Mouse (Mus musculus): ENCODE data around the gene Mycl. TPM values are rescaled to one million over a fixed set of nuclear protein-coding genes. Genes with fewer than 3 reads are reported as not detected.

The Mycl gene
- polyA plus RNA-seq, 1 experiment from 2014 or later, result 34.1 TPM

DNA sequence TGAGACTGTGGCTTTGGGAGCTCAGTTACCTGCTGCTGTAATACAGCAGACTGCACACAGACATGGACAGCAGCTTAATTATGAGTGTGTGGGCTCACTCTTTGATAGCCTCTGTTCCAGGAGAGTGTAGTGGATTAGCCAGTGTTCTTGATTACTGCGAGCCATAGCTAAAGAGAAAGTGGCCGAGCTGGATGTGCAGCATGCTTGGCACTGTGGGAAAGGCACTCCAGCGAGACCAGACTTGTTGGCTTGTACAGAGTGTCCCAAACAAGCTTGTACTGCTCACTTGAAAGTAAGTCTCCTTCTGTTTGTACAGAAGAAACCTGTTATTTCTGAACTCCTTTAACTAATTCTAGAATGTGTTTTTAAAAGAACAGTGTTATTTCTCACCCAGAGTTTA lies 50.8 kb downstream of the Mycl start:
- Histone ChIP-seq H3K4me3 (ENCODE audit: low read length) (no peak overlapping the region), H3K36me3 (ENCODE audit: control insufficient read depth, insufficient read depth, low read length) (peaks cover 12% of the 10 kb centered on the region), H3K4me2 (ENCODE audit: low read length) (no peak overlapping the region), H3K9ac (ENCODE audit: low read depth, low read length) (no peak overlapping the region), H3K27me3 (replicated peaks; ENCODE audit: control insufficient read depth, insufficient read depth, low read length) (no peaks in the 10 kb centered on the region), H3K9me3 (ENCODE audit: control insufficient read depth, low read length) (no peaks in the 10 kb centered on the region), H3K4me1 (ENCODE audit: control insufficient read depth, insufficient read depth, low read depth, low read length) (peaks cover 6% of the 10 kb centered on the region), H3K27ac (ENCODE audit: low read depth, low read length) (no peak overlapping the region; the same call in 1 of the 2 replicates)
- 85% methylated on average over 3 of the region's 3 CpGs for WGBS
- ATAC-seq, result no peak

DNA sequence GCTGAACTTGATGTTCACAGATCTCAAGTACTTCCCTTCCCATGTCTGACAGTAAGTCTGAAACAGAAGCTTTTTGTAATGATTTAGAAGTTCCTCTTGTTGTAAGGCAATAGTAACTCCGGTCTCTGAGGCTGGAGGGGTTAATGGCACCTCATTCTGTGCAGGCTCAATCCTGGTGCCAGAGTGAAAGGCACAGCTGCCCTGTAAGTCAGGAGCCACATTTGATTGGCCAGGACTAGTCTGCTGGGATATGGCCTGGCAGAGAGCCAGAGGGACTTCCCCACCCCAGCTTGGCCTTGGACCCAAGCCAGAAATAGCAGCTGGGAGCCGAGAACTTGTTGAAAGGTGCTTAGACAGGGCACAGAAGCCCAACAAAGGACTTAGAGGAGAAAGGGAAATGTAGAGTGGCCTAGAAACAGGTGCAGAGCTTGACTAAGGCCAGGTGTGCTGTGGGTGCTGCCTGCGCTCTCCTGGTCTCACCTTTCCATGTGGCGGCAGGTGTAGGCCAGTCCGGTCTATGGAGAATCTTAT lies 55.3 kb downstream of the Mycl start:
- 28% methylated on average over 5 of the region's 5 CpGs for WGBS

More for the DNA sequence above, 55.3 kb downstream of the Mycl start:
- peak overlapping the region; percentile 37; the same call in 1 of the 2 replicates for H3K27ac ChIP-seq (ENCODE audit: low read depth, low read length)
- H3K4me1 ChIP-seq (ENCODE audit: control insufficient read depth, insufficient read depth, low read depth, low read length), result peaks cover 15% of the 10 kb centered on the region
- peak; percentile 87 for ATAC-seq
- H3K4me2 ChIP-seq (ENCODE audit: low read length), result no peak overlapping the region
- H3K9ac ChIP-seq (ENCODE audit: low read depth, low read length), result no peak overlapping the region
- H3K27me3 ChIP-seq (replicated peaks; ENCODE audit: control insufficient read depth, insufficient read depth, low read length), result no peaks in the 10 kb centered on the region
- no peaks in the 10 kb centered on the region for H3K9me3 ChIP-seq (ENCODE audit: control insufficient read depth, low read length)
- H3K4me3 ChIP-seq (ENCODE audit: low read length), result no peak overlapping the region
- H3K36me3 ChIP-seq (ENCODE audit: control insufficient read depth, insufficient read depth, low read length), result peaks cover 22% of the 10 kb centered on the region

Other genes with a start within 250 kb of the Mycl start
- gene Ppt1, start 159.4 kb upstream of the Mycl start, polyA plus RNA-seq (2015; fragmentation: Nextera tagmentation; extraction: Ambion mirVana), result 94.2 and 99.7 TPM in 2 replicates
- gene Cap1, start 109.6 kb upstream of the Mycl start, polyA plus RNA-seq (2015; fragmentation: Nextera tagmentation; extraction: Ambion mirVana), result 71.6 and 84.9 TPM in 2 replicates
- gene Mfsd2a, start 34.5 kb upstream of the Mycl start, polyA plus RNA-seq (2015; fragmentation: Nextera tagmentation; extraction: Ambion mirVana), result 34.3 and 36.5 TPM in 2 replicates
- 21.4 and 21.5 TPM in 2 replicates for gene Trit1, start 20.9 kb downstream of the Mycl start, polyA plus RNA-seq (2015; fragmentation: Nextera tagmentation; extraction: Ambion mirVana)
- gene Bmp8b, start 109.5 kb downstream of the Mycl start, polyA plus RNA-seq (2015; fragmentation: Nextera tagmentation; extraction: Ambion mirVana), result 0.56 and 0.58 TPM in 2 replicates
- 0.59 and 0.81 TPM in 2 replicates for gene Oxct2b, start 120.6 kb downstream of the Mycl start, polyA plus RNA-seq (2015; fragmentation: Nextera tagmentation; extraction: Ambion mirVana)
- 53.4 and 54.2 TPM in 2 replicates for gene Ppie, start 144.3 kb downstream of the Mycl start, polyA plus RNA-seq (2015; fragmentation: Nextera tagmentation; extraction: Ambion mirVana)
- gene Hpcal4, start 187.6 kb downstream of the Mycl start, polyA plus RNA-seq (2015; fragmentation: Nextera tagmentation; extraction: Ambion mirVana), result 46.7 and 63.6 TPM in 2 replicates
- gene Nt5c1a, start 205.9 kb downstream of the Mycl start, polyA plus RNA-seq (2015; fragmentation: Nextera tagmentation; extraction: Ambion mirVana), result 0.16 TPM in 1 of 2 replicates, not detected in the other
- 5.3 and 7.6 TPM in 2 replicates for gene Heyl, start 237.9 kb downstream of the Mycl start, polyA plus RNA-seq (2015; fragmentation: Nextera tagmentation; extraction: Ambion mirVana)